Mouse (Mus musculus): Measurements from ENCODE around the gene Olfr609. TPM values are rescaled to one million over a fixed set of nuclear protein-coding genes. Genes with fewer than 3 reads are reported as not detected.
"Not testable (repeated sequence)": the region's sequence is repeated elsewhere in the genome, so short reads cannot be mapped to it uniquely, and the experiment has no call there.

The Olfr609 gene
- not detected in 2 replicates for polyA plus RNA-seq (2014; fragmentation: Nextera tagmentation; extraction: Ambion mirVana)

GRCm38 (mm10) chr7:103497962-103498361 lies at the start of gene Olfr609:
Gene Olfr609 (minus strand): TSS chr7:103498062.
- no peaks in the 10 kb centered on the region for H3K36me3 ChIP-seq (ENCODE audit: control insufficient read depth, insufficient read depth, low read length)
- no peaks in the 10 kb centered on the region for H3K27me3 ChIP-seq (ENCODE audit: control insufficient read depth, insufficient read depth, low read length)
- 70% methylated on average over 1 of the region's 1 CpGs for WGBS
- H3K9me3 ChIP-seq (ENCODE audit: control insufficient read depth, low read length), result no peaks in the 10 kb centered on the region
- no peaks in the 10 kb centered on the region for H3K4me1 ChIP-seq (ENCODE audit: control insufficient read depth, insufficient read depth, low read length)
- no peak within 1 kb of the TSS for H3K27ac ChIP-seq (replicated peaks; ENCODE audit: low read depth, low read length)
- DNase-seq (ENCODE audit: low spot score) (no peak), ATAC-seq (ENCODE audit: insufficient number of reproducible peaks, low FRiP score, low TSS enrichment, low read depth) (no peak)
- no peak within 1 kb of the TSS for H3K4me3 ChIP-seq (ENCODE audit: low read depth, low read length)
- no peak within 1 kb of the TSS for H3K9ac ChIP-seq (ENCODE audit: low read length)
- no peak within 1 kb of the TSS for H3K4me2 ChIP-seq (ENCODE audit: low read depth, severe bottlenecking)

- H3K36me3 ChIP-seq (ENCODE audit: control insufficient read depth, insufficient read depth, low read length); H3K9me3 ChIP-seq (ENCODE audit: control insufficient read depth, low read length); DNase-seq (ENCODE audit: low spot score); ATAC-seq (ENCODE audit: insufficient number of reproducible peaks, low FRiP score, low TSS enrichment, low read depth); H3K4me1 ChIP-seq (ENCODE audit: control insufficient read depth, insufficient read depth, low read length); H3K4me2 ChIP-seq (ENCODE audit: low read depth, severe bottlenecking); H3K9ac ChIP-seq (ENCODE audit: low read length); H3K4me3 ChIP-seq (ENCODE audit: low read depth, low read length); H3K27ac ChIP-seq (replicated peaks; ENCODE audit: low read depth, low read length); H3K27me3 ChIP-seq (ENCODE audit: control insufficient read depth, insufficient read depth, low read length): not testable (repeated sequence)
- WGBS, result 83% methylated on average over 2 of the region's 2 CpGs
Measured at GRCm38 (mm10) chr7:103542617-103543016, 44.8 kb upstream of the Olfr609 start, which contains the start of gene Olfr612. Gene Olfr612 (minus strand): TSS chr7:103542717.

GRCm38 (mm10) chr7:103520746-103521145 lies 22.9 kb upstream of the Olfr609 start, which contains the start of gene Olfr611:
Gene Olfr611 (minus strand): TSS chr7:103520846.
- H3K9me3 ChIP-seq (ENCODE audit: control insufficient read depth, low read length); H3K4me2 ChIP-seq (ENCODE audit: low read depth, severe bottlenecking); H3K36me3 ChIP-seq (ENCODE audit: control insufficient read depth, insufficient read depth, low read length); DNase-seq (ENCODE audit: low spot score); H3K4me3 ChIP-seq (ENCODE audit: low read depth, low read length); H3K9ac ChIP-seq (ENCODE audit: low read length); H3K27ac ChIP-seq (replicated peaks; ENCODE audit: low read depth, low read length); H3K27me3 ChIP-seq (ENCODE audit: control insufficient read depth, insufficient read depth, low read length); H3K4me1 ChIP-seq (ENCODE audit: control insufficient read depth, insufficient read depth, low read length); ATAC-seq (ENCODE audit: insufficient number of reproducible peaks, low FRiP score, low TSS enrichment, low read depth): not testable (repeated sequence)
- 74% methylated on average over 1 of the region's 1 CpGs for WGBS

- no peaks in the 10 kb centered on the region for H3K9me3 ChIP-seq (ENCODE audit: control insufficient read depth, low read length)
- H3K9ac ChIP-seq (ENCODE audit: low read length), result no peak within 1 kb of the TSS
- H3K27ac ChIP-seq (replicated peaks; ENCODE audit: low read depth, low read length), result no peak within 1 kb of the TSS
- no peaks in the 10 kb centered on the region for H3K4me1 ChIP-seq (ENCODE audit: control insufficient read depth, insufficient read depth, low read length)
- no peaks in the 10 kb centered on the region for H3K27me3 ChIP-seq (ENCODE audit: control insufficient read depth, insufficient read depth, low read length)
- DNase-seq (ENCODE audit: low spot score) (no peak), ATAC-seq (ENCODE audit: insufficient number of reproducible peaks, low FRiP score, low TSS enrichment, low read depth) (no peak)
- WGBS, result 92% methylated on average over 2 of the region's 2 CpGs
- H3K4me2 ChIP-seq (ENCODE audit: low read depth, severe bottlenecking), result no peak within 1 kb of the TSS
- H3K36me3 ChIP-seq (ENCODE audit: control insufficient read depth, insufficient read depth, low read length), result no peaks in the 10 kb centered on the region
- H3K4me3 ChIP-seq (ENCODE audit: low read depth, low read length), result no peak within 1 kb of the TSS
Measured at GRCm38 (mm10) chr7:103512022-103512421, 14.2 kb upstream of the Olfr609 start, which contains the start of gene Olfr610. Gene Olfr610 (minus strand): TSS chr7:103512122.

GRCm38 (mm10) chr7:103477106-103477505 lies 20.8 kb downstream of the Olfr609 start:
- H3K36me3 ChIP-seq (ENCODE audit: control insufficient read depth, insufficient read depth, low read length); H3K9ac ChIP-seq (ENCODE audit: low read length); H3K27me3 ChIP-seq (ENCODE audit: control insufficient read depth, insufficient read depth, low read length); H3K27ac ChIP-seq (replicated peaks; ENCODE audit: low read depth, low read length); H3K4me3 ChIP-seq (ENCODE audit: low read depth, low read length); ATAC-seq (ENCODE audit: insufficient number of reproducible peaks, low FRiP score, low TSS enrichment, low read depth); H3K4me2 ChIP-seq (ENCODE audit: low read depth, severe bottlenecking); H3K4me1 ChIP-seq (ENCODE audit: control insufficient read depth, insufficient read depth, low read length); H3K9me3 ChIP-seq (ENCODE audit: control insufficient read depth, low read length); DNase-seq (ENCODE audit: low spot score): not testable (repeated sequence)
- 93% methylated on average over 9 of the region's 9 CpGs for WGBS

GRCm38 (mm10) chr7:103469577-103469976 lies 28.3 kb downstream of the Olfr609 start, which contains the start of gene Olfr608:
Gene Olfr608 (plus strand): TSS chr7:103469877.
- no peak within 1 kb of the TSS for H3K4me2 ChIP-seq (ENCODE audit: low read depth, severe bottlenecking)
- H3K9ac ChIP-seq (ENCODE audit: low read length), result no peak within 1 kb of the TSS
- H3K27ac ChIP-seq (replicated peaks; ENCODE audit: low read depth, low read length), result no peak within 1 kb of the TSS
- no peaks in the 10 kb centered on the region for H3K27me3 ChIP-seq (ENCODE audit: control insufficient read depth, insufficient read depth, low read length)
- no peaks in the 10 kb centered on the region for H3K4me1 ChIP-seq (ENCODE audit: control insufficient read depth, insufficient read depth, low read length)
- ATAC-seq (ENCODE audit: insufficient number of reproducible peaks, low FRiP score, low TSS enrichment, low read depth), result no peak
- no peak for DNase-seq (ENCODE audit: low spot score)
- H3K9me3 ChIP-seq (ENCODE audit: control insufficient read depth, low read length), result no peaks in the 10 kb centered on the region
- no peaks in the 10 kb centered on the region for H3K36me3 ChIP-seq (ENCODE audit: control insufficient read depth, insufficient read depth, low read length)
- no peak within 1 kb of the TSS for H3K4me3 ChIP-seq (ENCODE audit: low read depth, low read length)

GRCm38 (mm10) chr7:103460590-103460989 lies 37.3 kb downstream of the Olfr609 start:
- 88% methylated on average over 5 of the region's 5 CpGs for WGBS
- Histone ChIP-seq H3K4me2 (ENCODE audit: low read depth, severe bottlenecking) (no peak overlapping the region), H3K4me1 (ENCODE audit: control insufficient read depth, insufficient read depth, low read length) (no peaks in the 10 kb centered on the region), H3K9ac (ENCODE audit: low read length) (no peak overlapping the region), H3K27ac (replicated peaks; ENCODE audit: low read depth, low read length) (no peak overlapping the region), H3K9me3 (ENCODE audit: control insufficient read depth, low read length) (no peaks in the 10 kb centered on the region), H3K27me3 (ENCODE audit: control insufficient read depth, insufficient read depth, low read length) (no peaks in the 10 kb centered on the region), H3K4me3 (ENCODE audit: low read depth, low read length) (no peak overlapping the region), H3K36me3 (ENCODE audit: control insufficient read depth, insufficient read depth, low read length) (no peaks in the 10 kb centered on the region)
- DNase-seq (ENCODE audit: low spot score) (no peak), ATAC-seq (ENCODE audit: insufficient number of reproducible peaks, low FRiP score, low TSS enrichment, low read depth) (no peak)

GRCm38 (mm10) chr7:103448746-103449145 lies 49.1 kb downstream of the Olfr609 start, which contains the start of gene Olfr606:
Gene Olfr606 (plus strand): TSS chr7:103449046.
- no peak within 1 kb of the TSS for H3K4me2 ChIP-seq (ENCODE audit: low read depth, severe bottlenecking)
- no peak for ATAC-seq (ENCODE audit: insufficient number of reproducible peaks, low FRiP score, low TSS enrichment, low read depth)
- no peak for DNase-seq (ENCODE audit: low spot score)
- H3K9ac ChIP-seq (ENCODE audit: low read length), result no peak within 1 kb of the TSS
- no peak within 1 kb of the TSS for H3K27ac ChIP-seq (replicated peaks; ENCODE audit: low read depth, low read length)
- no peaks in the 10 kb centered on the region for H3K36me3 ChIP-seq (ENCODE audit: control insufficient read depth, insufficient read depth, low read length)
- no peaks in the 10 kb centered on the region for H3K9me3 ChIP-seq (ENCODE audit: control insufficient read depth, low read length)
- H3K4me3 ChIP-seq (ENCODE audit: low read depth, low read length), result no peak within 1 kb of the TSS
- WGBS, result 91% methylated on average over 2 of the region's 2 CpGs
- H3K4me1 ChIP-seq (ENCODE audit: control insufficient read depth, insufficient read depth, low read length), result no peaks in the 10 kb centered on the region
- no peaks in the 10 kb centered on the region for H3K27me3 ChIP-seq (ENCODE audit: control insufficient read depth, insufficient read depth, low read length)

GRCm38 (mm10) chr7:103445339-103445738 lies 52.5 kb downstream of the Olfr609 start, which contains the start of gene Olfr605:
Gene Olfr605 (minus strand): TSS chr7:103445439.
- no peak within 1 kb of the TSS for H3K9ac ChIP-seq (ENCODE audit: low read length)
- no peaks in the 10 kb centered on the region for H3K4me1 ChIP-seq (ENCODE audit: control insufficient read depth, insufficient read depth, low read length)
- WGBS, result 84% methylated on average over 1 of the region's 1 CpGs
- no peak within 1 kb of the TSS for H3K27ac ChIP-seq (replicated peaks; ENCODE audit: low read depth, low read length)
- H3K36me3 ChIP-seq (ENCODE audit: control insufficient read depth, insufficient read depth, low read length), result no peaks in the 10 kb centered on the region
- no peaks in the 10 kb centered on the region for H3K27me3 ChIP-seq (ENCODE audit: control insufficient read depth, insufficient read depth, low read length)
- DNase-seq (ENCODE audit: low spot score), result no peak
- ATAC-seq (ENCODE audit: insufficient number of reproducible peaks, low FRiP score, low TSS enrichment, low read depth), result no peak
- no peak within 1 kb of the TSS for H3K4me2 ChIP-seq (ENCODE audit: low read depth, severe bottlenecking)
- H3K4me3 ChIP-seq (ENCODE audit: low read depth, low read length), result no peak within 1 kb of the TSS
- no peaks in the 10 kb centered on the region for H3K9me3 ChIP-seq (ENCODE audit: control insufficient read depth, low read length)
